Mouse (Mus musculus) kidney, postnatal 0 days (tissue): ENCODE measurements around the gene Bcat1. TPM values are rescaled to one million over a fixed set of nuclear protein-coding genes. Genes with fewer than 3 reads are reported as not detected.
A peak's percentile ranks its signal among the peaks of the same experiment; 100 is the strongest.

Source experiments
- ATAC-seq: fragments of 200-750 bp; cut with Nextera tagmentation; replicated peaks from 2 replicates; pipeline ENCODE4 v1.8.0; 2017; ENCODE audit warnings: low read depth, moderate number of reproducible peaks, moderate TSS enrichment, moderate library complexity; ENCODE audit not compliant: low FRiP score
- DNase-seq: peaks from one replicate; pipeline ENCODE4 v3.0.0-alpha.2; 2016; ENCODE audit warnings: low spot score
- H3K27ac ChIP-seq: fragments of 300-500 bp; sonication (generic); 2 replicates; pipeline ENCODE4 v1.5.1; 2014; ENCODE audit warnings: mild to moderate bottlenecking
- H3K27me3 ChIP-seq: fragments of 300-500 bp; sonication (generic); 2 replicates; pipeline ENCODE4 v1.6.1; 2014; ENCODE audit warnings: low read length, mixed read lengths; ENCODE audit not compliant: insufficient read depth
- H3K36me3 ChIP-seq: fragments of 300-500 bp; sonication (generic); 2 replicates; pipeline ENCODE4 v1.6.1; 2014; ENCODE audit warnings: low read length, mixed read lengths; ENCODE audit not compliant: insufficient read depth
- H3K4me1 ChIP-seq: fragments of 300-500 bp; sonication (generic); replicated peaks from 2 replicates; pipeline ENCODE4 v1.6.1; 2014; ENCODE audit warnings: antibody characterized with exemption, low read length, mixed read lengths; ENCODE audit not compliant: insufficient read depth
- H3K4me2 ChIP-seq: fragments of 300-500 bp; sonication (generic); 2 replicates; pipeline ENCODE4 v1.6.1; 2014; ENCODE audit warnings: mild to moderate bottlenecking, low read length, moderate library complexity, mixed read lengths
- H3K4me3 ChIP-seq: fragments of 300-500 bp; sonication (generic); replicated peaks from 2 replicates; pipeline ENCODE4 v1.5.1; 2014; ENCODE audit warnings: low read depth, low read length
- H3K9ac ChIP-seq: fragments of 300-500 bp; sonication (generic); 2 replicates; pipeline ENCODE4 v1.6.1; 2014; ENCODE audit warnings: low read depth, low read length
- H3K9me3 ChIP-seq: fragments of 300-500 bp; sonication (generic); replicated peaks from 2 replicates; pipeline ENCODE4 v1.6.1; 2016; ENCODE audit warnings: low read length, inconsistent platforms, mixed read lengths
- CTCF ChIP-seq: IDR thresholded peaks from 2 replicates; pipeline ENCODE4 v1.5.1; 2016; ENCODE audit warnings: antibody characterized with exemption, low read depth, mild to moderate bottlenecking, moderate library complexity
- WGBS: fragments of 180-500 bp; shearing (Covaris S2); extraction: QIAGEN DNeasy Blood & Tissue Kit; methylation state at CpG from one replicate; pipeline ENCODE4 v1.1.7; 2014; 5-methylcytosine and 5-hydroxymethylcytosine counted together
- polyA plus RNA-seq: library from polyadenylated mRNA; unstranded; fragments of >200 nt; fragmentation: Nextera tagmentation; extraction: Ambion mirVana; gene quantifications from 2 replicates; pipeline ENCODE4 v1.2.1, GENCODE M21; 2015

Gene Bcat1
- polyA plus RNA-seq, 1 experiment from 2014 or later, result 5.8 TPM

DNA sequence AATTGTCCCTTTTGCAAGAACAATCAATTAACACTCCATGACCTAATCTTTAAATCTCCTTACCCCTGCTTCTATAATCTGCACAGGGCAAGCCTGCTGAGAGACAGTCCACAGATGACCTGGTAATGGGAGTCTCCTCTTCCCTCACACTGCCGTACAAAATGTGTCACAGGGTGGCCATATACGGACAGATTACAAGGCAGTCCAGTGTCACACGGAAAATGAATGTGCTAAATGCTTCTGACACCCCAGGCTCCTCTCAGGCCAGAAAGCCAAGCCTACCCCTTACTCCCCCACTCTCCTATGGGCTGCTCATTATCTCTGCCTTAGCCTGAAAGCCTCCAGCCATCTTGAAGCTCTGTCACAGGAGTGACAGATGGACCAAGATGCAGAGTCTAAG lies 25.1 kb downstream of the Bcat1 start:
- Histone ChIP-seq H3K9me3 (no peaks in the 10 kb centered on the region), H3K4me1 (0 out of 2 replicates have a peak, but pooled peaks cover 7% of the 10 kb centered on the region), H3K27ac (no peak overlapping the region), H3K4me2 (no peak overlapping the region), H3K27me3 (0 out of 2 replicates have a peak, but pooled peaks cover 4% of the 10 kb centered on the region), H3K36me3 (no peaks in the 10 kb centered on the region), H3K9ac (no peak overlapping the region), H3K4me3 (no peak overlapping the region)
- TF ChIP-seq CTCF, result no peak
- no peak for ATAC-seq
- 38% methylated on average over 3 of the region's 3 CpGs for WGBS
- DNase-seq, result no peak

DNA sequence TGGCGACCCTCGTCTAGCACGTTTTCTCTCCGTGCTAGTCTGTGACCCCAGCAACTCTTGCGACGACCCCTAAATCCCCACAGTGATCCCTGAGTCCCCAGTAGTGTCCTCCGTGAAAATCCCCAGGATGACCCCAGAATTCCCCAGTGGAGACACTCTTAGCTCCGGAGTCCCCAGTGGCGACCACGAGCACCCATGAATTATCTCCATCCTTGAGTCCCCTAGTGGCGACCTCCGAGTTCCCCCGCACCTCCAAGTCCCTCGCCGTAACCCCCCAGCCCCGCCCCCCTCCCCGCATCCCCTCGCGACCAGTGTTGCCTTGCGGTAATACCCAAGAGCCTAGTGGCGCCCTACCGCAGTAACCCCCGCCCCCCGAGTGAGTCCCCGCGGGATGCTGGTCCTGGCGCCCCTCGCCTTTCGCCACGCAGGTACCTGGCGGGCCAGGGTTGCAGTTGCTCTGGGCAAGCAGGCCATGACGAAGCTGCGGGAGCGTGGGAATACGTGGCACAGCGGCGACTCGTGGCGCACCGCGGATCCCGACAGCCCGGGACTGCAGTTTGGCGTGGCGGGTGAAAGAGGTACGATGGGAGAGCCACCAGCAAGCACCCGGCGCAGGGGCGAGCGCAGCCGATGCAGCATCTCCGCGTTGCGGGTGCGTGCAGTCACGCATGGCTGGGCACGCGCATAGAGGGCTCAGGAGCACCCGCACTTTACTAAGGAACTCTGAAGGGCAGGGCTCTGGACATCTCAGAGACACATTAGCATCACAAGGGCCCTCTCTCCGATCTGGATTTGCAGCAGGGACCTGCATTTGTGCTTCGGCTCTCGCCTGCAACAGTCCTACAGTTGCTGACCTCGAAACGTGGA lies 27.6 kb downstream of the Bcat1 start:
- Histone ChIP-seq H3K27ac (peak overlapping the region; percentile 6; the same call in 1 of the 2 replicates), H3K9me3 (no peaks in the 10 kb centered on the region), H3K4me2 (peak overlapping the region; percentile 79), H3K4me1 (0 out of 2 replicates have a peak, but pooled peaks cover 7% of the 10 kb centered on the region), H3K36me3 (no peaks in the 10 kb centered on the region), H3K27me3 (0 out of 2 replicates have a peak, but pooled peaks cover 4% of the 10 kb centered on the region), H3K9ac (peak overlapping the region; percentile 35; the same call in 1 of the 2 replicates), H3K4me3 (peak overlapping the region; percentile 35)
- no peak for DNase-seq
- ATAC-seq, result peak; percentile 37
- TF ChIP-seq CTCF, result 0 out of 2 replicates have a peak, but pooled peaks have one; percentile 4
- 15% methylated on average over 64 of the region's 64 CpGs for WGBS

DNA sequence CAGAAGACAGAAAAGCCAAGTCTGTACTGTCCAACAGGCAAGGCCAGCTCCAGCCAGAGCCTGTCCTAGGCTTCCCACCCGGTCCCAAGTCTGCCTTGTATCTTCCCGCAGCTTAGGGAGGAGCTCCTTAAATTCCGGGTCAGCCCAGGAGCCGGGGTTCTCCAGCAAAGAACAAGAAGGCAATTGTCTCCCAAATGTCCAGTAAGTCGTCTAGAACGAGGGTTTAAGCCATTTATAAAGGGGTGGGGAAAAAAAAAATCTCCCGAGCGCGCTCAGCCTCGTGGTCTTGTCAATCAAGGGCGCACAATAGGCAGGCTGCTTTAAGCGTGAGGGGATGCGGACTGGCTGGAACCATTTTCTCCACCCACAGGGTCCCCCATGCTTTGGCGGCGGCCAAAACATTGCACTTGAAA lies 28.5 kb downstream of the Bcat1 start:
- no peaks in the 10 kb centered on the region for H3K9me3 ChIP-seq
- H3K4me2 ChIP-seq, result peak overlapping the region; percentile 79
- peak overlapping the region; percentile 35 for H3K4me3 ChIP-seq
- DNase-seq (peak; percentile 41), ATAC-seq (no peak)
- H3K36me3 ChIP-seq, result no peaks in the 10 kb centered on the region
- no peak for TF ChIP-seq CTCF
- 0 out of 2 replicates have a peak, but pooled peaks cover 4% of the 10 kb centered on the region for H3K27me3 ChIP-seq
- 28% methylated on average over 15 of the region's 15 CpGs for WGBS
- H3K9ac ChIP-seq, result no peak overlapping the region
- no peak overlapping the region for H3K27ac ChIP-seq
- 0 out of 2 replicates have a peak, but pooled peaks cover 7% of the 10 kb centered on the region for H3K4me1 ChIP-seq

DNA sequence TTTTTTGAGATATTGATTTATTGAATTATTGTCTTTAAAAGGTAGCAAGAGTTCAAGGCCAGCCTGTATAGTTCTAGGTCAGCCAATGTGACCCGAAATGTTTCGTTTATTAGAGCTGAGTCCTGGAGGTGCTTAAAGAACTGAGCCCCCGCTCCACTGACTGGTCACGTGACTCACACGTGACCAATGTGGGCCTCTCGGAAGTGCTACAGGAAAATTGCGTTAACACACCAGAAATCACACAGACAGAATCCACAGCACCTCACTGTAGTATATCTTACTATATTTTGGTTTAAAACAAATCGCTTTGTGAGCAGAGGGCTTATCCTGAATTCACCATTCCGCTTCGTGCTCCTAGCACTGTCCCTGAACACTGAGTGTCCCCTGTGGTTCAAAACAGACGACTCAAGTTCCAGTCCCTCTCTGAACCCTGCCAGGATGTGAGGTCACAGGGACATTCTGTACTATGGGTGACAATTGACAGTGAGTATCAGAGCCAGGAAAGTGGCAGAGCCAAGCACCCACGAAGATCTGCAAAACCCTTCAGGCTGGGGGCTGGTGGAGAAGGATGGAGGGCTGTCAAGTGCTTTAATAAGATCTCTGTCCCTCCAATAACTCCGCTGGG lies 29.6 kb downstream of the Bcat1 start:
- no peak for DNase-seq
- Histone ChIP-seq H3K36me3 (no peaks in the 10 kb centered on the region), H3K4me3 (no peak overlapping the region), H3K9me3 (no peaks in the 10 kb centered on the region), H3K4me2 (no peak overlapping the region), H3K9ac (no peak overlapping the region), H3K4me1 (0 out of 2 replicates have a peak, but pooled peaks cover 7% of the 10 kb centered on the region), H3K27me3 (0 out of 2 replicates have a peak, but pooled peaks cover 4% of the 10 kb centered on the region), H3K27ac (no peak overlapping the region)
- no peak for ATAC-seq
- TF ChIP-seq CTCF, result no peak
- WGBS, result 82% methylated on average over 13 of the region's 13 CpGs

DNA sequence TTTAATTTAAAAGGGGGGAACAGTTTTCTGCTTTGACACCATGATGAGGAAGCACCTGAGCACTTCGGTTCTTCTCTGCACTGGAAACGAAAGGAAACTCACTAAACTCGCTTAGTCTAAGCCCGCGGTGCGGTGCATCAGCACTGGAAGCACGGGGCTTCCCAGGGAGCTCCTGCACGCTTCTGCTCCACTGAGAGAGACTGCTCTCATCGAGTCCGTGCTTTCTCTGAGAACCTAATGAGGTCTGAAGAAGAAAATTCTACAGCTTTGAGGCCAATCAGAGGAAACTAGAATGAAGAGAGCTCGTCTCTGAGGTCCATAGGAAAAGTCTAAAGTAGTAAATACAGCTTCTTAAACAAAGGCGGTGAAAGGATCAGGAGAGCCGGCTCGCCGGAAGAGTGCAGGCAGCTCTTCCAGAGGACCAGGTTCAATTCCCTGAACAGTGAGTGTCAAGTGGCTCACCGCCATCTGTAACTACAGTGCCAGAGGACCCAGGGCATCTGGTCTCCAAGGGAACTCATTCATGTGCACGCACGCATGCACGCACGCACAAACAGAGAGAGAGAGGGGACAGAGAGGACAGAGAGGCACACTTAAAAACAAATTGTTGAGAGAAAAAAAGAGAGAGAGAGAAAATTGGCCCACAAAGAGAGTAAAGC lies 30.9 kb downstream of the Bcat1 start:
- DNase-seq (no peak), ATAC-seq (no peak)
- Histone ChIP-seq H3K4me2 (no peak overlapping the region), H3K27me3 (0 out of 2 replicates have a peak, but pooled peaks cover 2% of the 10 kb centered on the region), H3K9me3 (no peaks in the 10 kb centered on the region), H3K4me3 (no peak overlapping the region), H3K36me3 (no peaks in the 10 kb centered on the region), H3K4me1 (0 out of 2 replicates have a peak, but pooled peaks cover 7% of the 10 kb centered on the region), H3K27ac (no peak overlapping the region), H3K9ac (no peak overlapping the region)
- TF ChIP-seq CTCF, result no peak
- WGBS, result 81% methylated on average over 20 of the region's 20 CpGs

DNA sequence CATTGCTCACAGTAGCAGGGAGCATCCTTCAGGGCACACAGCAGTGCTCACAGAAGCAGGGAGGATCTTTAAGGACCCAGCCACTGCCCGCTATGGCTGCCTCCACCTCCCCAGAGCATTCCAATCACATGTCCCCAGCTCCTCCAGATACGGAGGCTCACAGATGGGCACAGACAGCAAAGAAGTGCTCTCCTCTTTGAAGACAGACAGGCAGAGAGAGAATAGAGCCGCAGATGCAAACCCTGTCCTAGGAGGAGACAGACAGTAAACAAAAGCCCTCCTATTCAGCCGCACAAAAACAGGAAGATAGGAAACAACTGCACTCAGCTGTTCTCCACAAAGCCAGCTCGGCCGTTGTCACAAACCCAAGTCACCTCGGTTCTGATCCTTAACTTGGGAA lies 35.3 kb downstream of the Bcat1 start:
- no peak overlapping the region for H3K9ac ChIP-seq
- H3K9me3 ChIP-seq, result no peaks in the 10 kb centered on the region
- H3K4me3 ChIP-seq, result no peak overlapping the region
- WGBS, result 47% methylated on average over 7 of the region's 7 CpGs
- no peaks in the 10 kb centered on the region for H3K36me3 ChIP-seq
- no peak for DNase-seq
- ATAC-seq, result no peak
- no peak overlapping the region for H3K27ac ChIP-seq
- H3K4me2 ChIP-seq, result no peak overlapping the region
- no peak for TF ChIP-seq CTCF
- no peaks in the 10 kb centered on the region for H3K4me1 ChIP-seq
- no peaks in the 10 kb centered on the region for H3K27me3 ChIP-seq
